Mouse (Mus musculus) kidney, postnatal 10 days (tissue): ENCODE results near the gene Galntl5.
"Not testable (repeated sequence)": the region's sequence is repeated elsewhere in the genome, so short reads cannot be mapped to it uniquely, and the experiment has no call there.

Source experiments
- DNase-seq: peaks from one replicate; pipeline ENCODE4 v3.0.0; 2021; ENCODE audit warnings: mixed read lengths

Galntl5 gene

GRCm38 (mm10) chr5:25211872-25212271, 30.6 kb downstream of the Galntl5 start:
- DNase-seq, result no peak

- not testable (repeated sequence) for DNase-seq
These were observed 32.0 kb downstream of the Galntl5 start for GRCm38 (mm10) chr5:25213216-25213615.

- no peak for DNase-seq
These were observed 33.7 kb downstream of the Galntl5 start for GRCm38 (mm10) chr5:25215006-25215405.

- DNase-seq, result no peak
These were observed 40.3 kb downstream of the Galntl5 start, which contains the start of gene Galnt11 for GRCm38 (mm10) chr5:25221604-25222003. Galnt11 (plus strand) TSS chr5:25221904.

- DNase-seq, result peak; percentile 94
These were observed 41.8 kb downstream of the Galntl5 start, which contains the start of gene E130116L18Rik for GRCm38 (mm10) chr5:25222752-25223702. E130116L18Rik (minus strand) TSS chr5:25223153.

GRCm38 (mm10) chr5:25224377-25224776, 43.1 kb downstream of the Galntl5 start:
- DNase-seq, result not testable (repeated sequence)

GRCm38 (mm10) chr5:25243101-25243500, 61.8 kb downstream of the Galntl5 start:
- no peak for DNase-seq

GRCm38 (mm10) chr5:25245806-25246472, 64.7 kb downstream of the Galntl5 start:
- no peak for DNase-seq

GRCm38 (mm10) chr5:25246473-25246865, 65.2 kb downstream of the Galntl5 start:
- no peak for DNase-seq

- no peak for DNase-seq
These were observed 65.8 kb downstream of the Galntl5 start for GRCm38 (mm10) chr5:25247036-25247435.

- DNase-seq, result peak; percentile 53
These were observed 71.2 kb downstream of the Galntl5 start for GRCm38 (mm10) chr5:25252423-25252822.

GRCm38 (mm10) chr5:25252825-25253544, 71.7 kb downstream of the Galntl5 start:
- no peak for DNase-seq

- no peak for DNase-seq
These were observed 73.2 kb downstream of the Galntl5 start for GRCm38 (mm10) chr5:25254491-25254890.

GRCm38 (mm10) chr5:25256686-25257085, 75.4 kb downstream of the Galntl5 start:
- DNase-seq, result no peak

GRCm38 (mm10) chr5:25261452-25261851, 80.2 kb downstream of the Galntl5 start:
- DNase-seq, result peak; percentile 35

GRCm38 (mm10) chr5:25262266-25262665, 81.0 kb downstream of the Galntl5 start:
- no peak for DNase-seq

- no peak for DNase-seq
These were observed 87.1 kb downstream of the Galntl5 start for GRCm38 (mm10) chr5:25268258-25268888.
